Mouse (Mus musculus): ENCODE results near the gene Tmtc2.

DNA sequence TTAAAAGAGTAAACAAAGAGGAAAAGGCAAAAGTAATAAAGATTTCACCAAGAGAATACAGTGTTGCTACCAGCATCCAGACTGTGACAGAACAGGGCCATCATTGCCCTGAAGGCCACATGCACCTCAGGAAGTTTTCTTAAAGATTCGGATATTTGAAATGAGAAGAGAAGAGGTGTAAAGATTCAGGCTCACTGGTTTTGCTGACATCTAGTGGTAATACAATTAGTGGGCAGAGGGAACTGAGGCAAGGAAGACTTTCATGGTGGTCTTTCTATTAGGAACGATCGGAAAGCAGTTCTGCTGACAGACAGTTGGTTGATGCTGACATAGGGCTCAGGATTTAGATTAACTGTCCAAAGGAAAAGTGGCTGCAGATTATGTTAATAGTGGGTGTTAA is 314.2 kb downstream of the Tmtc2 start:
- no peak for TF ChIP-seq CTCF (IDR thresholded peaks at IDR 0.05; ENCODE audit: control insufficient read depth, insufficient read depth, insufficient replicate concordance, low read depth, low read length)
- no peak for TF ChIP-seq POLR2A (IDR thresholded peaks at IDR 0.05; ENCODE audit: control insufficient read depth, low read depth, low read length)
